Mouse (Mus musculus) adrenal gland (tissue): Measurements from ENCODE around the gene Gm3636.
"Not testable (repeated sequence)": the region's sequence is repeated elsewhere in the genome, so short reads cannot be mapped to it uniquely, and the experiment has no call there.

Experiments
- intact Hi-C: fragments of 180-260 bp; cut with DNase I; formaldehyde crosslinking; loops from one replicate; pipeline ENCODE4 v1.15.1; 2025
- long read RNA-seq, 2 experiments: library from polyadenylated mRNA; unstranded; transcript quantifications; one replicate each; pipeline ENCODE4 v2.0.0; 2020; ENCODE audit warnings: borderline replicate concordance in 1 of 2; ENCODE audit not compliant: insufficient replicate concordance in 1 of 2

Gene Gm3636
- long read RNA-seq, experiment 1 = 0 reads
- long read RNA-seq, experiment 2 = 0 reads

DNA sequence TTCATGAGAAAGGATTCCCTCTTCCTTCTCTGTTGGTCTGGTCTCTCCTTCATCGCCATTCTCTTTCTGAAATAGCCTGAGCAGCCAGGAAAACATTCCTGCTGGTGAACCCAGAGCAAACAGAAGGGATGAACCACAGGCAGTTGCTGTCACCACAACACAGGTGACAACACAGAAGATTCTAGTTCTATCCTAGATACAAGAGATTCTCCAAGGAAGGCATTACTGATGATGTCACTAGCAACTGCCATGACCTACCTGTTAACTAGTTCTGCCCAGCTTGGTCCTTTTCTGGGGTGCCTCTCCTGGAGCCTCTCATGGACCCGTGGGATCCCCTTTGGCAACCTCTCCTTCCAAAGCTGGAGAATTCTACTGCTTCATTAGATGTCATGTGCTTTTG, at the start of gene Gm3636:
Gene Gm3636, minus strand, starts transcription at position 101 of the 400 bp plus-strand sequence.
- intact Hi-C loops = not testable (repeated sequence)

DNA sequence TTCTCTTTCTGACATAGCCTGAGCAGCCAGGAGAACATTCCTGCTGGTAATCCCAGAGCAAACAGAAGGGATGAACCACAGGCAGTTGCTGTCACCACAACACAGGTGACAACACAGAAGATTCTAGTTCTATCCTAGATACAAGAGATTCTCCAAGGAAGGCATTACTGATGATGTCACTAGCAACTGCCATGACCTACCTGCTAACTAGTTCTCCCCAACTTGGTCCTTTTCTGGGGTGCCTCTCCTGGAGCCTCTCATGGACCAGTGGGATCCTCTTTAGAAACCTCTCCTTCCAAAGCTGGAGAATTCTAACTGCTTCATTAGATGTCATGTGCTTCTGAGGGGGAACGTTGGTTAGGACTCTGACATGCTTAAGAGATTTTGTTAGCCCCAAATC, 32.2 kb upstream of the Gm3636 start, which contains the start of gene Gm8362:
Gene Gm8362, minus strand, starts transcription at position 101 of the 400 bp plus-strand sequence.
- intact Hi-C loops = not testable (repeated sequence)

DNA sequence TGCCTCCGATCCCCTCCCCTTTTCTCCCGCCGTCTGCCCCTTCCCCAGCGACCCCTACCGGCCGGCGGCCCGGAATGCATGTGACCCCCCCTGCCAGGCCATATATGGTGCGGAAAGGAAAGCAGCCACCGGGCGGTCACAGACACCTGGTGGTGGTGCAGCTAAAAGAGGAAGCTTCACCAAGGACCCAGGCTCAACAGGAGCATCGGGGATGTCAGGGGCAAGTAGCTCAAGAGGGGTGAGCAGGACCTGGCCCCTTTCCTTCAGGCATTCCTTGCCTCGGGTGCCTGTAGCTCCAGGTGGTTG, 15.1 kb upstream of the Gm3636 start:
- intact Hi-C loops = not testable (repeated sequence)

DNA sequence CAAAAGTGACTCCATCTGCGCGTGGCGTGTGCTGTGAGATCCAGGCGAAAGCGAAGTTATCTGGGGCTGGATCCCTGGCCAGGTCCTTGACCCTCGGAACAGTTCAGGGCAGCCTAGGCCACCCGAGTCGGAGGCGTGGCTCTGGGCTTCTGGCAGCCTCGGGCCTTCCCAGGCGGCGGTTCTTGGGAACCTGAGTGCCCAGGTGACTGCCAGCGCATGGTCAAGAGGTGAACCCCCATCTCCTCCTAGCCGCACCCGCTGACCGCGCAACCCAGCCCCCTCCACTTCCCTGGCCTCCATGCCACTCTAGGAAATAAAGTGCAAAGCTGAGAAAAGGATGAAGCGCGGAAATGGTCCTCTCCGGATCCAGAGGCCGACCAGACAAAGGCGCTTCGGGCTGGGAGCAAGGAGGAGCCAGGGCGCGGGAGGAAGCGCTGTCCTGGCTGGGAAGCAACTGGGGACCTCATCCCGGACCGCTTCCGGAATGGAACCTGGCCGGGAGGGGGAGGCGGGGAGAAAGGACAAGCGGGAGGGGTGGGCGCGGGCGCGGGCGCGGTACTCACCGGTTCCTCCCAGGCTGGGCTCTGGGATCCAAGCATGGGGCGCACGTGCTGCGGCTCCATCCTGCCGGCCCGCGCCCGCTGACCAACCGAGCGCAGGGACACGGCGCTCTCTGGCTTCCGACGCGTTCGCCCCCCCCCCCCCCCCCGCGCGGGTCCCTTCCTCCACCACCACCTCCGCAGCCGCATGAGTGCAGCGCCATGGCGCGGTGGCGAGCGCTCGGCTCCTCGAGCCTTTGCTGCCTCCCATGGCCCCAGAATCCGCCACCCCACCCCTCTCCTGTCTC, 14.5 kb upstream of the Gm3636 start:
- intact Hi-C loops = not testable (repeated sequence)

DNA sequence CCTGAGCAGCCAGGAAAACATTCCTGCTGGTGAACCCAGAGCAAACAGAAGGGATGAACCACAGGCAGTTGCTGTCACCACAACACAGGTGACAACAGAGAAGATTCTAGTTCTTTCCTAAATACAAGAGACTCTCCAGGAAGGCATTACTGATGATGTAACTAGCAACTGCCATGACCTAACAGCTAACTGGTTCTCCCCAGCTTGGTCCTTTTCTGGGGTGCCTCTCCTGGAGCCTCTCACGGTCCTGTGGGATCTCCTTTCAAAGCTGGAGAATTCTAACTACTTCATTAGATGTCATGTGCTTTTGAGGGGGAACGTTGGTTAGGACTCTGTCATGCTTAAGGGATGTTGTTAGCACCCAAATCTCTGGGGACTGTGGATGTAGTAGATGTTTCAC, 22.0 kb downstream of the Gm3636 start, which contains the start of gene Gm8050:
Gene Gm8050, minus strand, starts transcription at position 101 of the 400 bp plus-strand sequence.
- intact Hi-C loops = not testable (repeated sequence)
